Mouse (Mus musculus) adipose tissue, adult 10 weeks (tissue): Measurements from ENCODE around the gene Nsrp1. TPM values are rescaled to one million over a fixed set of nuclear protein-coding genes. Genes with fewer than 3 reads are reported as not detected.

Experiments used
- polyA plus RNA-seq: library from polyadenylated mRNA; stranded (reverse); fragments of 350-450 nt; fragmentation: Illumina TruSeq; extraction: RNeasy Lipid Tissue Mini Kit (QIAGEN cat#74804); gene quantifications from one replicate; pipeline ENCODE4 v1.2.3, GENCODE M21; 2014; ENCODE audit warnings: low read depth, low replicate concordance

Nsrp1 gene
- polyA plus RNA-seq = 13.5 TPM

GRCm38 (mm10) chr11:77078273-77079134 is at the start of gene Nsrp1:
Gene Nsrp1, minus strand, starts transcription at chr11:77078435.

DNA sequence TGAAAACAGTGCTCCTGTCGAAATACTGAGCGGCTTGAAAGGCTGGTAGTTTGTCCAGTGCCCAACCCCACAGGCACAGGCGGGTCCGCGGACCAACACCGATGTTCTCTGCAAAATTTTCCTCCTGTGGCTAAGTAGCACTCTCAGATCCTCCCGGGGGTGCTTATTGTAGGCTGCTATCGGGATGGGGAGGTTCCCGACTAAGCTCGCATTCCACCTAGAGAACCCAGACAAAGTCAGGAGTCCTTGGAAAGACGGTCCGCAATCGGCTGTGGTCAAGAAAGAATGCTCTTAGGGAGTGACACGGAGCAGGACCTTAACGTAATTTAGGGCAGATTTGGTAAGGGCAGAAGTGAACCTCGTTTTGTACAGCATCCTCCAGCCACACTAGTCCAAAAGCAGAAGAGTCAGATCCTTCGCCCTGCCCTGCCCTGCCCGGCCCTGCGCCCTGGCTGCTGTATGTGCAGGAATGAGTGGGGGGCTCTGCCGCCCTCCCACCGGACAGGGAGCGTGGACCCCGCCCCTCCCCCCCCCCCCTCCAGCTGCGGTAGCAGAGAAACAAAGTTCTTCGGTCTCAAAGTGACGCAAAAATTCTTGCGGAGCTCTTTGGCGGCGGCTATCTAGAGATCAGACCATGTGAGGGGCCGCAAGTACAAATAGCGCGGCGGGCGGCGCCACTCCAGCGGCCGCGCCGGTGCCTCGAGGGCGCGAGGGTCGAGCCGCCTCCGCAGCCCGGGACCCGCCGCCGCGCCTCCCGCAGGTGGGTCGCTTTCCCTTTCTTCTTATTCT is 80.1 kb downstream of the Nsrp1 start, which contains the start of gene Slc6a4:
Gene Slc6a4, plus strand, starts transcription at position 688 of the 789 bp plus-strand sequence.

Other genes starting within 250 kb of the Nsrp1 start
- 38.2 TPM for gene Cpd, start 231.4 kb downstream of the Nsrp1 start, polyA plus RNA-seq
- 1.6 TPM for gene Tmigd1, start 176.3 kb downstream of the Nsrp1 start, polyA plus RNA-seq
- 24.9 TPM for gene Blmh, start 153.6 kb downstream of the Nsrp1 start, polyA plus RNA-seq
- 0.67 TPM for gene Slc6a4, start 79.8 kb downstream of the Nsrp1 start, polyA plus RNA-seq
- gene Efcab5, start 110.5 kb upstream of the Nsrp1 start, polyA plus RNA-seq = 6.5 TPM
- 14.2 TPM for gene Ssh2, start 137.9 kb upstream of the Nsrp1 start, polyA plus RNA-seq